Mouse (Mus musculus) heart, embryonic 13.5 days (tissue): ENCODE measurements around the gene Sec14l1. TPM values are rescaled to one million over a fixed set of nuclear protein-coding genes. Genes with fewer than 3 reads are reported as not detected.
"Not testable (repeated sequence)": the region's sequence is repeated elsewhere in the genome, so short reads cannot be mapped to it uniquely, and the experiment has no call there.

Experiments
- ATAC-seq: fragments of 200-750 bp; cut with Nextera tagmentation; 2 replicates; pipeline ENCODE4 v1.8.0; 2017; ENCODE audit warnings: moderate TSS enrichment; ENCODE audit not compliant: insufficient number of reproducible peaks, low FRiP score, low TSS enrichment; ENCODE audit errors: extremely low read depth
- H3K27ac ChIP-seq: fragments of 300-500 bp; sonication (generic); replicated peaks from 2 replicates; pipeline ENCODE4 v1.5.1; 2015; ENCODE audit warnings: moderate library complexity, mild to moderate bottlenecking, inconsistent platforms
- H3K27me3 ChIP-seq: fragments of 300-500 bp; sonication (generic); replicated peaks from 2 replicates; pipeline ENCODE4 v1.6.1; 2015; ENCODE audit warnings: mild to moderate bottlenecking, inconsistent platforms
- H3K36me3 ChIP-seq: fragments of 300-500 bp; sonication (generic); 2 replicates; pipeline ENCODE4 v1.6.1; 2015; ENCODE audit warnings: mild to moderate bottlenecking, inconsistent platforms
- H3K4me1 ChIP-seq: fragments of 300-500 bp; sonication (generic); 2 replicates; pipeline ENCODE4 v1.6.1; 2015; ENCODE audit warnings: inconsistent platforms
- H3K4me2 ChIP-seq: fragments of 300-500 bp; sonication (generic); 2 replicates; pipeline ENCODE4 v1.6.1; 2015; ENCODE audit warnings: inconsistent platforms, mild to moderate bottlenecking, moderate library complexity
- H3K4me3 ChIP-seq: fragments of 300-500 bp; sonication (generic); 2 replicates; pipeline ENCODE4 v1.5.1; 2015; ENCODE audit warnings: moderate library complexity, mild to moderate bottlenecking, inconsistent platforms
- H3K9ac ChIP-seq: fragments of 300-500 bp; sonication (generic); 2 replicates; pipeline ENCODE4 v1.6.1; 2015; ENCODE audit warnings: inconsistent platforms, mild to moderate bottlenecking, moderate library complexity
- H3K9me3 ChIP-seq: fragments of 300-500 bp; sonication (generic); 2 replicates; pipeline ENCODE4 v1.6.1; 2016; ENCODE audit warnings: inconsistent platforms
- WGBS: fragments of 180-500 bp; shearing (Covaris S2); methylation state at CpG from one replicate; pipeline ENCODE4 v1.1.7; 2015; ENCODE audit warnings: mixed read lengths; 5-methylcytosine and 5-hydroxymethylcytosine counted together
- polyA plus RNA-seq: library from polyadenylated mRNA; unstranded; fragments of >200 nt; fragmentation: Nextera tagmentation; extraction: Ambion mirVana; gene quantifications from 2 replicates; pipeline ENCODE4 v1.2.1, GENCODE M21; 2015

Gene Sec14l1
- polyA plus RNA-seq, result 44.5 and 45.3 TPM in 2 replicates

DNA sequence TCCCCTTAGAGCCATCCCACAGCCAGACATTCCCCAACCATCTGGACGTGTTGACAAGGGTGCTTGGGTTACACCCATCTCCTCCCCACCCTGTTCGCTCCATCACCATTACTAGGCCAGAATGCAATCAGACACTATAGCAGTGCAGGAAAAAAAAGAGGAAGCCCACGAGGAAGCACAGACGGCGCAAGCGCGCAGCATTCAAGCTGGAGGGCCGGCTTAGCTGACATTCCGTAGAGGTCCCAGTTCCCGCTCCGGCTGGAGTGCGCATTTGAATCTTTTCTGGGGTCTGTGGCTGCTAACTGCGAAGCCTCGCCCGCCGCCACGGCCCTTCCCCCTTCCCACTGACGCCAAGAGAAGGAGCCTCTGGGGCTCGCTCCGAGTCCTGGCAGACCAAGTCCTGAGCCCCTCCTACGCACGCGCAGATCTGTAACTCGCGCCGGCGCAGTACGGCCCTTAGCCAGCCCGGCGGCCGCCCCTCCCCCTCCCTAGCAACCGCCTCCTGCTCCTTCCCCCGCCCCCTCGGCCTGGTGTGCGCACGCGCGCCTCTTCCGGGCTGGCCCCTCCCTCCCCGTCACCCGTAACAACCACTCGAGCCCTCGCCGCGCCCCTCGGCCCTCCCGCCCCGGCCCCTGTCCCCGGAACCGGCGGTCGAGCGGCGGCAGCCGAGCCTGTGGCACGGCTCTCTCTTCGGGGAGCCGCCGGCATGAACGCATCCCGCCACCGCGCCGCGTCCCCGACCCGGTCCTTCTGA, at the start of gene Sec14l1:
Gene Sec14l1 (plus strand): TSS at position 577 of the 754 bp plus-strand sequence.
- Histone ChIP-seq H3K4me1 (peaks cover 59% of the 10 kb centered on the region), H3K36me3 (peaks cover 19% of the 10 kb centered on the region), H3K27me3 (no peaks in the 10 kb centered on the region), H3K9me3 (0 out of 2 replicates have a peak, but pooled peaks cover 5% of the 10 kb centered on the region), H3K9ac (peak within 1 kb of the TSS; percentile 91), H3K4me3 (peak within 1 kb of the TSS; percentile 76), H3K4me2 (peak within 1 kb of the TSS; percentile 76), H3K27ac (peak within 1 kb of the TSS; percentile 100)
- ATAC-seq, result peak; percentile 90
- 1% methylated on average over 49 of the region's 67 CpGs for WGBS

- 78% methylated on average over 5 of the region's 5 CpGs for WGBS
- H3K4me3 ChIP-seq, H3K9ac ChIP-seq, H3K36me3 ChIP-seq, ATAC-seq, H3K4me2 ChIP-seq, H3K9me3 ChIP-seq, H3K27ac ChIP-seq, H3K27me3 ChIP-seq: not testable (repeated sequence)
- H3K4me1 ChIP-seq, result peaks cover 23% of the 10 kb centered on the region
Observed at GRCm38 (mm10) chr11:117065602-117066001, 49.4 kb upstream of the Sec14l1 start.

GRCm38 (mm10) chr11:117066738-117067137, 48.2 kb upstream of the Sec14l1 start:
- H3K4me2 ChIP-seq, result no peak overlapping the region
- ATAC-seq, result no peak
- no peaks in the 10 kb centered on the region; the same call in 1 of the 2 replicates for H3K9me3 ChIP-seq
- no peak overlapping the region for H3K27ac ChIP-seq
- H3K4me1 ChIP-seq, result peaks cover 19% of the 10 kb centered on the region; the same call in 1 of the 2 replicates
- no peak overlapping the region for H3K9ac ChIP-seq
- no peak overlapping the region for H3K4me3 ChIP-seq
- 75% methylated on average over 5 of the region's 5 CpGs for WGBS
- peaks cover 12% of the 10 kb centered on the region for H3K27me3 ChIP-seq
- no peaks in the 10 kb centered on the region for H3K36me3 ChIP-seq

- no peaks in the 10 kb centered on the region for H3K36me3 ChIP-seq
- no peak overlapping the region for H3K27ac ChIP-seq
- H3K27me3 ChIP-seq, result peaks cover 14% of the 10 kb centered on the region
- H3K4me2 ChIP-seq, result no peak overlapping the region
- no peak for ATAC-seq
- no peak overlapping the region for H3K4me3 ChIP-seq
- no peaks in the 10 kb centered on the region; the same call in 1 of the 2 replicates for H3K9me3 ChIP-seq
- 82% methylated on average over 1 of the region's 1 CpGs for WGBS
- H3K4me1 ChIP-seq, result peaks cover 13% of the 10 kb centered on the region; the same call in 1 of the 2 replicates
- H3K9ac ChIP-seq, result no peak overlapping the region
Observed at GRCm38 (mm10) chr11:117068332-117068731, 46.6 kb upstream of the Sec14l1 start.

DNA sequence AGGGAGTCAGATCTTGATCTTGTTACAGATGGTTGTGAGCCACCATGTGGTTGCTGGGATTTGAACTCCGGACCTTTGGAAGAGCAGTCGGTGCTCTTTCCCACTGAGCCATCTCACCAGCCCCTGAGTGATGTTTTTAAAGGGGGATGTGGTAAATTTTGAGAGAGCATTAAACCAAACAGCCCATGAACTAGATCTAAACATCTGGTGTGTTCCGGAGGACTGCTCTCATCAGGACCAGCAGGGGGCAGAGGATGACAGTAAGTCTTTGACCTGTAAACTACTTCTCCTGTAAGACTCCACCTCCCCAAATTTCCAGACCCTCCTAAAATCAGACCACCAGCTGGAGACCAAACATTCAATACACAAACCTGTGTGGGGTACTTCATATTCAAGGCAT, 45.9 kb upstream of the Sec14l1 start:
- Histone ChIP-seq H3K27ac (no peak overlapping the region), H3K9ac (no peak overlapping the region), H3K4me3 (no peak overlapping the region), H3K4me1 (peaks cover 6% of the 10 kb centered on the region; the same call in 1 of the 2 replicates), H3K27me3 (peaks cover 14% of the 10 kb centered on the region), H3K36me3 (no peaks in the 10 kb centered on the region), H3K9me3 (no peaks in the 10 kb centered on the region; the same call in 1 of the 2 replicates), H3K4me2 (no peak overlapping the region)
- 68% methylated on average over 3 of the region's 3 CpGs for WGBS
- no peak for ATAC-seq

- no peak overlapping the region for H3K4me3 ChIP-seq
- no peak for ATAC-seq
- H3K9me3 ChIP-seq, result no peaks in the 10 kb centered on the region; the same call in 1 of the 2 replicates
- no peak overlapping the region for H3K4me2 ChIP-seq
- 61% methylated on average over 7 of the region's 7 CpGs for WGBS
- no peaks in the 10 kb centered on the region for H3K36me3 ChIP-seq
- no peak overlapping the region for H3K27ac ChIP-seq
- peaks cover 3% of the 10 kb centered on the region; the same call in 1 of the 2 replicates for H3K4me1 ChIP-seq
- H3K9ac ChIP-seq, result no peak overlapping the region
- H3K27me3 ChIP-seq, result peaks cover 14% of the 10 kb centered on the region
Observed at GRCm38 (mm10) chr11:117070711-117071110, 44.3 kb upstream of the Sec14l1 start.

- Histone ChIP-seq H3K9ac (0 out of 2 replicates have a peak overlapping the region, but pooled peaks have one; percentile 64), H3K36me3 (no peaks in the 10 kb centered on the region), H3K9me3 (no peaks in the 10 kb centered on the region; the same call in 1 of the 2 replicates), H3K4me1 (peaks cover 9% of the 10 kb centered on the region), H3K4me2 (peak overlapping the region; percentile 43), H3K4me3 (no peak overlapping the region), H3K27me3 (peaks cover 14% of the 10 kb centered on the region), H3K27ac (no peak overlapping the region)
- no peak for ATAC-seq
- WGBS, result 2% methylated on average over 13 of the region's 13 CpGs
Observed at GRCm38 (mm10) chr11:117072128-117072527, 42.8 kb upstream of the Sec14l1 start.

DNA sequence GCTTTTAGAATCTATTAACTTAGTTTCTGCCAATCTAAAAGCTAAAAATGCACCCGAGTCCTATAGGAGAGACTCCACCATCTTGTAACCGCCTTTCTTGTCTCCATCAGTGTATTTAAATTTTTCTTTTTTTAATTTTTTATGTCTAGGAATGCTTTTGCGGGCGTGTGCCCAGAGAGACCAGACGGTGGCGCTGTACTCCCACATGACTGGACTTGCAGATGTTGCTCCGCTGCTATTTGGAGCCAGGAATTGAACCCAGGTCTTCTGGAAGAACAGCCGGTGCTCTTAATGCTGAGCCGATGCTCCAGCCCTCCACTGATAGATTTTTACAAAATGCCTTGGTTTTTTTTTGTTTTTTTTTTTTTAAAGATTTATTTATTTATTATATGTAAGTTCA, 41.5 kb upstream of the Sec14l1 start:
- Histone ChIP-seq H3K9ac (no peak overlapping the region), H3K4me1 (peaks cover 22% of the 10 kb centered on the region), H3K36me3 (peaks cover 10% of the 10 kb centered on the region), H3K27ac (no peak overlapping the region), H3K9me3 (no peaks in the 10 kb centered on the region; the same call in 1 of the 2 replicates), H3K27me3 (peaks cover 14% of the 10 kb centered on the region), H3K4me3 (no peak overlapping the region), H3K4me2 (no peak overlapping the region)
- no peak for ATAC-seq
- 86% methylated on average over 9 of the region's 9 CpGs for WGBS

GRCm38 (mm10) chr11:117076576-117077196, 38.3 kb upstream of the Sec14l1 start:
- Histone ChIP-seq H3K27me3 (peaks cover 3% of the 10 kb centered on the region), H3K4me1 (peaks cover 44% of the 10 kb centered on the region), H3K9ac (peak overlapping the region; percentile 94), H3K4me3 (peak overlapping the region; percentile 90), H3K4me2 (peak overlapping the region; percentile 90), H3K36me3 (peaks cover 36% of the 10 kb centered on the region), H3K9me3 (no peaks in the 10 kb centered on the region), H3K27ac (peak overlapping the region; percentile 69)
- under 1% methylated on average over 54 of the region's 54 CpGs for WGBS
- ATAC-seq, result peak; percentile 49

DNA sequence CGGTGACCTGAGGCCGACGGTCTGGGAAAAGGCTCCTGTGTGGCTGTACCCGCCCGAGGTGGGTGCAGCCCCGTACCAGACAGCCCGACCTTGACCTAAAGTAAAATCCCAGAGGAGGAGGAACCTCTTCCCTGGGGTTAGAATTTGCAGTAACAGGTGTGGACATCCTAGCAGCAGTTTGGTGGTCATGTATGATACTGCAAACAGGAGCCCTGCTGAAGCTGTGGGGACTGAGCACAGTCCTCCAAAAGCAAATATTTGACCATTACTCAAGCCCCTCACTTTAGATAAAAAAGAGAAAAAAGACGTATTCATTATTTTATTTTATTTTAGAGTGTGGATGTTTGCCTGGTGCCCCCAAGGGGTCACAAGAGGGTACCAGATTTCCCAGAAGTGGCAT, 37.7 kb upstream of the Sec14l1 start:
- Histone ChIP-seq H3K27me3 (no peaks in the 10 kb centered on the region), H3K36me3 (peaks cover 36% of the 10 kb centered on the region), H3K4me3 (peak overlapping the region; percentile 90), H3K4me2 (peak overlapping the region; percentile 90), H3K27ac (peak overlapping the region; percentile 69), H3K9me3 (no peaks in the 10 kb centered on the region), H3K4me1 (peaks cover 48% of the 10 kb centered on the region), H3K9ac (peak overlapping the region; percentile 94)
- WGBS, result 4% methylated on average over 8 of the region's 8 CpGs
- no peak for ATAC-seq

GRCm38 (mm10) chr11:117077902-117078301, 37.1 kb upstream of the Sec14l1 start:
- 78% methylated on average over 8 of the region's 8 CpGs for WGBS
- Histone ChIP-seq H3K9ac (peak overlapping the region; percentile 94), H3K4me3 (peak overlapping the region; percentile 90), H3K9me3 (no peaks in the 10 kb centered on the region), H3K36me3 (peaks cover 36% of the 10 kb centered on the region), H3K4me1 (peaks cover 53% of the 10 kb centered on the region), H3K27ac (no peak overlapping the region), H3K4me2 (peak overlapping the region; percentile 90), H3K27me3 (no peaks in the 10 kb centered on the region)
- no peak for ATAC-seq
